Mouse (Mus musculus) heart, embryonic 14.5 days (tissue): ENCODE measurements around the gene Ankrd66. TPM values are rescaled to one million over a fixed set of nuclear protein-coding genes. Genes with fewer than 3 reads are reported as not detected.
"Not testable (repeated sequence)": the region's sequence is repeated elsewhere in the genome, so short reads cannot be mapped to it uniquely, and the experiment has no call there.

ENCODE experiments used
- ATAC-seq: fragments of 200-750 bp; cut with Nextera tagmentation; 2 replicates; pipeline ENCODE4 v1.8.0; 2017; ENCODE audit warnings: low read depth, moderate TSS enrichment; ENCODE audit not compliant: insufficient number of reproducible peaks, insufficient read depth, low FRiP score
- H3K27ac ChIP-seq, 2 experiments: fragments of 200-500 bp in 1 of 2; fragments of 300-500 bp in 1 of 2; sonication (generic) in 1 of 2; replicated peaks in 1 of 2; 2 replicates each; pipeline ENCODE4 v1.5.1; 2012 to 2014; ENCODE audit warnings: low read depth in 2 of 2, low read length in 2 of 2, control low read depth in 1 of 2, mild to moderate bottlenecking in 1 of 2, mixed read lengths in 1 of 2; ENCODE audit not compliant: control insufficient read depth in 1 of 2, insufficient read depth in 1 of 2
- H3K27me3 ChIP-seq: fragments of 300-500 bp; sonication (generic); 2 replicates; pipeline ENCODE4 v1.6.1; 2014; ENCODE audit warnings: mild to moderate bottlenecking, low read length, control low read depth; ENCODE audit not compliant: control insufficient read depth, insufficient read depth
- H3K36me3 ChIP-seq: fragments of 300-500 bp; sonication (generic); 2 replicates; pipeline ENCODE4 v1.6.1; 2014; ENCODE audit warnings: mild to moderate bottlenecking, control low read depth, low read length, mixed read lengths; ENCODE audit not compliant: control insufficient read depth, insufficient read depth
- H3K4me1 ChIP-seq, 2 experiments: fragments of 200-500 bp in 1 of 2; fragments of 300-500 bp in 1 of 2; sonication (generic) in 1 of 2; 2 replicates each; pipeline ENCODE4 v1.6.1; 2012 to 2014; ENCODE audit warnings: low read length in 2 of 2, control low read depth in 1 of 2, mixed read lengths in 1 of 2; ENCODE audit not compliant: control insufficient read depth in 2 of 2, insufficient read depth in 2 of 2
- H3K4me2 ChIP-seq: fragments of 300-500 bp; sonication (generic); 2 replicates; pipeline ENCODE4 v1.6.1; 2014; ENCODE audit warnings: mild to moderate bottlenecking, low read length
- H3K4me3 ChIP-seq, 2 experiments: fragments of 200-500 bp in 1 of 2; fragments of 300-500 bp in 1 of 2; sonication (generic) in 1 of 2; 2 replicates each; pipeline ENCODE4 v1.5.1; 2012 to 2014; ENCODE audit warnings: low read length in 2 of 2, mild to moderate bottlenecking in 2 of 2, control low read depth in 1 of 2, low read depth in 1 of 2, moderate library complexity in 1 of 2; ENCODE audit not compliant: control insufficient read depth in 1 of 2, insufficient read depth in 1 of 2
- H3K9ac ChIP-seq: fragments of 300-500 bp; sonication (generic); 2 replicates; pipeline ENCODE4 v1.6.1; 2014; ENCODE audit warnings: mild to moderate bottlenecking, low read length
- H3K9me3 ChIP-seq: fragments of 300-500 bp; sonication (generic); 2 replicates; pipeline ENCODE4 v1.6.1; 2016; ENCODE audit warnings: low read length, control low read depth; ENCODE audit not compliant: control insufficient read depth
- WGBS: fragments of 180-500 bp; shearing (Covaris S2); extraction: QIAGEN DNeasy Blood & Tissue Kit; methylation state at CpG from one replicate; pipeline ENCODE4 v1.1.7; 2014; 5-methylcytosine and 5-hydroxymethylcytosine counted together
- polyA plus RNA-seq: library from polyadenylated mRNA; unstranded; fragments of >200 nt; fragmentation: Nextera tagmentation; extraction: Ambion mirVana; gene quantifications from 2 replicates; pipeline ENCODE4 v1.2.1, GENCODE M21; 2014

Ankrd66 gene
- polyA plus RNA-seq, 1 experiment from 2014 or later, result 0.26 TPM

- Histone ChIP-seq H3K9ac (no peak overlapping the region), H3K4me2 (no peak overlapping the region), H3K4me1 (no peaks in the 10 kb centered on the region), H3K4me3 (no peak overlapping the region), H3K27me3 (no peaks in the 10 kb centered on the region), H3K9me3 (no peaks in the 10 kb centered on the region), H3K27ac (no peak overlapping the region), H3K36me3 (no peaks in the 10 kb centered on the region)
- no peak for ATAC-seq
- WGBS, result 63% methylated on average over 4 of the region's 4 CpGs
These were observed 39.4 kb downstream of the Ankrd66 start for GRCm38 (mm10) chr17:43503861-43504593.

DNA sequence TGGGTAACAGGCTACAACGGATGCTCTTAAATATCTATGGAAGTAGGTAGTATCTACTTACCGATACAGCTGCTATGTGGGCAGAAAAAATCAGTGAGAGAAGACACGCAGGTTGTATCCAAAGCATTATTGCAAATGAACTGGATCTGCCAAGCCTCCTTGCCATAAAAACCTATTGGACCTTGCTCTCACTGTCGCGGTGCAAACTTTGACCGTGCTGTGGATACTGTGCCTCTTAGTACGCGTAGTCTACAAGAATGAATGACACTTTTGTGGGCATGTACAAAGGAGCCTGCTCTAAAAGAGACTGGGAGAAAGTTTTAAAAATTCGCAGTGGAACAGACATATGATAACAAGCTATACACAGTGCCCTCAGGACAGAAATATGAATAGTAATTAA lies 40.8 kb downstream of the Ankrd66 start, which contains the start of gene Mep1a:
TSS of gene Mep1a (minus strand) at position 221 of the 400 bp plus-strand sequence.
- no peak within 1 kb of the TSS for H3K27ac ChIP-seq
- no peak within 1 kb of the TSS for H3K9ac ChIP-seq
- H3K9me3 ChIP-seq, result no peaks in the 10 kb centered on the region
- WGBS, result 87% methylated on average over 9 of the region's 9 CpGs
- no peaks in the 10 kb centered on the region for H3K27me3 ChIP-seq
- H3K4me3 ChIP-seq, result no peak within 1 kb of the TSS
- H3K4me1 ChIP-seq, result no peaks in the 10 kb centered on the region
- H3K4me2 ChIP-seq, result no peak within 1 kb of the TSS
- ATAC-seq, result no peak
- H3K36me3 ChIP-seq, result no peaks in the 10 kb centered on the region

GRCm38 (mm10) chr17:43501631-43502030 lies 41.8 kb downstream of the Ankrd66 start:
- 93% methylated on average over 5 of the region's 5 CpGs for WGBS
- no peaks in the 10 kb centered on the region for H3K27me3 ChIP-seq
- H3K9ac ChIP-seq, result no peak overlapping the region
- H3K4me1 ChIP-seq, result no peaks in the 10 kb centered on the region; a peak in 1 of 4 replicates
- no peaks in the 10 kb centered on the region for H3K9me3 ChIP-seq
- H3K4me2 ChIP-seq, result no peak overlapping the region
- no peak for ATAC-seq
- H3K36me3 ChIP-seq, result no peaks in the 10 kb centered on the region
- H3K27ac ChIP-seq, result no peak overlapping the region
- no peak overlapping the region for H3K4me3 ChIP-seq

GRCm38 (mm10) chr17:43501223-43501622 lies 42.2 kb downstream of the Ankrd66 start:
- H3K27me3 ChIP-seq, result no peaks in the 10 kb centered on the region
- H3K4me3 ChIP-seq, result no peak overlapping the region
- ATAC-seq, result no peak
- no peaks in the 10 kb centered on the region; a peak in 1 of 4 replicates for H3K4me1 ChIP-seq
- no peak overlapping the region for H3K4me2 ChIP-seq
- H3K27ac ChIP-seq, result no peak overlapping the region
- no peak overlapping the region for H3K9ac ChIP-seq
- WGBS, result 59% methylated on average over 3 of the region's 3 CpGs
- no peaks in the 10 kb centered on the region for H3K9me3 ChIP-seq
- no peaks in the 10 kb centered on the region for H3K36me3 ChIP-seq

DNA sequence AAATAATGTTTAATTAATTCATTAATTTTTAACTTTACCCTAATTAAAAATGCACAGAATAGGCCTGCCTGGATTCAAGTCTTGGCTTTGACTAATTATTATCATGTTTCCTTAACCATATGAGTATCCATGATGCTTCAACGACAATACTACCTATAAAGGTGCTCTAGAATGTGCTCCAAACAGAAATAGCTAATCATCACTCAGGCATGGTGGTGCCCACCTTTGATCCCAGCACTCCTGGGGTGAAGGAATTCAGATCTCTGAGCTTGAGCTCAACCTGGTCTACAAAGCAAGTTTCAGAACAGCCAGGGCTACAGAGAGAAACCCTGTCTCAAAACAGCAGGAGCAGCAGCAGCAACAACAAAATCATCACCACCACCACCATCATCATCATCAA lies 42.9 kb downstream of the Ankrd66 start:
- ATAC-seq, result no peak
- H3K27ac ChIP-seq, result no peak overlapping the region
- no peaks in the 10 kb centered on the region for H3K36me3 ChIP-seq
- no peak overlapping the region for H3K4me3 ChIP-seq
- H3K9me3 ChIP-seq, result no peaks in the 10 kb centered on the region
- no peaks in the 10 kb centered on the region; a peak in 1 of 4 replicates for H3K4me1 ChIP-seq
- no peaks in the 10 kb centered on the region for H3K27me3 ChIP-seq
- 84% methylated on average over 1 of the region's 1 CpGs for whole genome bisulfite sequencing
- H3K4me2 ChIP-seq, result no peak overlapping the region
- H3K9ac ChIP-seq, result no peak overlapping the region

DNA sequence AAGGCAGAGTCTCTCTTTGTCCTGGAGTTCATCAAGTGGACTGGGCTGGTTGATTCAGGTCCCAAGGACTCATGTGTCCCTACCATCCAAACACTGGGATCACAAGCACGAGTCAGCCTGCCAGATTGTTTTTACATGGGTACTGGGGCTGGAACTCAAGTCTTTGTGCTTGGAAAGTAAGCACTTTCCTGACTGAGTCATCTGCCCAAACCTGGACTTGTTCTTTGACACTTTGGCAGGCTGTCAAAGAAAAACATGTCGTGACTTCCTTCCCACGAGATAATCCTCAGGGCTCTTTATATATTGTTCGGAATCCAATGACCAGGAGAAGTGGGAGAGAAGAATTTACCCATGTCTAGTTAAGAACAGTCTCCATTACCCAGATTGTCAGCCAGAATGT lies 45.9 kb downstream of the Ankrd66 start:
- Histone ChIP-seq H3K9ac (no peak overlapping the region), H3K4me3 (no peak overlapping the region), H3K36me3 (no peaks in the 10 kb centered on the region), H3K27me3 (no peaks in the 10 kb centered on the region), H3K27ac (0 out of 4 replicates have a peak overlapping the region, but pooled peaks of 1 of the 2 experiments have one; percentile 19), H3K4me2 (no peak overlapping the region), H3K4me1 (no peaks in the 10 kb centered on the region; a peak in 1 of 4 replicates), H3K9me3 (no peaks in the 10 kb centered on the region)
- ATAC-seq, result peak; percentile 43; the same call in 1 of the 2 replicates
- 28% methylated on average over 4 of the region's 4 CpGs for WGBS

DNA sequence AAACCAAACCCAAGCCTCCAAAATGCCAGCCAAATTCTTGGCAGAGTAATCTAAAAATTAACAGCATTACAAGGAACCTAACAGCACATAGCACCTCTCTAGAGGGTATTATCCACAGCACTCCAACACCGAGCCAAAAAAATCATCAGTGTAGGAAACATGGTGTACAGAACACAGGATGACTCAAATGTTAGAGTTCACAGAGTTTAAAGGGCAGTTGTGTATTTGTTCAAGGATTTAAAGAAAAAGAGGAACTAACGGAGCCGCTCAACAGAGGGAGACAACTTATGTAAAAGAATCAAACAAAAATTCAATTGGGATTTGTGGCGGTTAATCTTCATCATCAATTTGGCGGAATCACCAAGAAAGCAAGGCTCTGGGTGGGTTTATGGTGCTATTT lies 47.9 kb downstream of the Ankrd66 start:
- no peaks in the 10 kb centered on the region for H3K27me3 ChIP-seq
- no peak for ATAC-seq
- no peak overlapping the region for H3K9ac ChIP-seq
- H3K4me1 ChIP-seq, result no peaks in the 10 kb centered on the region; a peak in 1 of 4 replicates
- H3K4me3 ChIP-seq, result no peak overlapping the region
- WGBS, result 79% methylated on average over 5 of the region's 5 CpGs
- no peaks in the 10 kb centered on the region for H3K36me3 ChIP-seq
- H3K27ac ChIP-seq, result no peak overlapping the region
- no peak overlapping the region for H3K4me2 ChIP-seq
- H3K9me3 ChIP-seq, result no peaks in the 10 kb centered on the region

DNA sequence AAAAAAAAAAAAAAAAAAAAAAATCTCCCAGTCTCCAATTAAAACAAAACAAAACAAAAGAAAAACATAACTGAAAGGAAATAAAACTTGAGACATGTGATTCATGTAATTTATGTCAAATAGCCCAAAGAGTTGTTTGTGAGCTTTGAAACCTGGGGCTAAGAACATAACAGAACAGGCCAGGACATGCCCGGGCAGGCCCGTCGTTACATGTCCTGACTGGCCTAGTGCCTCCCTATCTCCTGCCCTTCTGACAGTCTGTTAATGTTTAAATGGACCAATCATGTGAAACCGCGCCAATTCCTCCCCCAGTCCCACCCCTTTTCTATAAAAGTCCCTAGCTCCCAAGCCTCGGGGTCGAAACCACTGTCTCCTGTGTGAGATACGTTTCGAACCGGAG lies 53.1 kb downstream of the Ankrd66 start:
- not testable (repeated sequence) for H3K4me2 ChIP-seq, H3K36me3 ChIP-seq, H3K9ac ChIP-seq, H3K4me1 ChIP-seq, H3K9me3 ChIP-seq, H3K27me3 ChIP-seq, H3K27ac ChIP-seq, ATAC-seq, H3K4me3 ChIP-seq
- WGBS, result 86% methylated on average over 5 of the region's 10 CpGs
